Mouse (Mus musculus): ENCODE results near the gene Mef2c. TPM values are rescaled to one million over a fixed set of nuclear protein-coding genes. Genes with fewer than 3 reads are reported as not detected.

Gene Mef2c
- polyA plus RNA-seq, 1 experiment, result 36.8 TPM

DNA sequence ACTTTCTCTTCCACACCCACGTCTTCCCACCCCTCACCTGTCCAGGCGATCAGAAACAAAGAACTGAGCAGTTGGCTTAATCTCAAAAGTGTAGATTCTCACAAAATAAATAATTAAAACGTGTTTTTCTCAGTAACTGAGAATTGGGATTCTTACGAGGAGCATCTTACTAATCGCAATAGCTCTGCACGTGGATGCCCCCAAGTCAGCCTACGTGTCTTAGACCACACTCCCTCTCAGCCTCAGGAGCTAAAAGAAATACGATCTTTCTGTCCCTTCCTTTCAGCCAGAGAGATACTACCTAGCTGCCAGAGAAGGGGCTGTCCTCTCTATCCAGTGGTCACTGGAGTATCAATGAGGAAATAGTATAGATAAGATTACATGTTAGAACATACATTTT is 106.3 kb downstream of the Mef2c start:
- no peak for DNase-seq
- Histone ChIP-seq H3K4me1 (ENCODE audit: control insufficient read depth, insufficient read depth, low read length) (no peaks in the 10 kb centered on the region), H3K4me3 (replicated peaks; ENCODE audit: extremely low read depth, low read depth, low read length) (no peak overlapping the region)
- 91% methylated on average over 8 of the region's 8 CpGs for WGBS
- TF ChIP-seq POLR2A (IDR thresholded peaks at IDR 0.05; ENCODE audit: borderline replicate concordance, extremely low read depth, low read depth, low read length) (no peak), CTCF (IDR thresholded peaks at IDR 0.05; ENCODE audit: insufficient read depth, low read length) (no peak)

- no peak for DNase-seq
- no peak for TF ChIP-seq POLR2A (IDR thresholded peaks at IDR 0.05; ENCODE audit: borderline replicate concordance, extremely low read depth, low read depth, low read length)
- TF ChIP-seq CTCF (IDR thresholded peaks at IDR 0.05; ENCODE audit: insufficient read depth, low read length), result no peak
- Histone ChIP-seq H3K4me3 (replicated peaks; ENCODE audit: extremely low read depth, low read depth, low read length) (no peak overlapping the region), H3K4me1 (ENCODE audit: control insufficient read depth, insufficient read depth, low read length) (no peaks in the 10 kb centered on the region)
- 51% methylated on average over 1 of the region's 1 CpGs for WGBS
Measured at GRCm38 (mm10) chr13:83612195-83612594, 108.4 kb downstream of the Mef2c start.

DNA sequence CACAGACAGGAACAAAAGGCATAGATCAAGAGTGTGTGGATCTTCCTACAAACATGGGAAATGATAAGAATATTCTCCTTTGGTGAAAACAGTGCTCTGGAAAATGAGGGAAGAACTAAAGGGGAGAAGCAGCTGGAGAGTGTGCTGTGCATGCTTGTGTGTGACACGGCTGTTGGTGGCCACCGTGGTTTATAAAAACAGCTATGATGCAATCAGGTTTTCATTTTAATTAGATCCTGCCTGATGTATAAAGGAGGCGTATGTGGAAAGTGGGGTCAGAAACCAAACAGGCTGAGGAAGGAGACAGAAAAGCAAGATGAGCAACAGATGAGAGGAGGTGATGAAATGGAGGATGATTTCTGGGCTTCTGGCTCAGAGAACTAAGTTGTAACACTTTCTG is 112.0 kb downstream of the Mef2c start:
- DNase-seq, result no peak
- H3K4me1 ChIP-seq (ENCODE audit: control insufficient read depth, insufficient read depth, low read length), result no peaks in the 10 kb centered on the region; the same call in 1 of the 2 replicates
- no peak for TF ChIP-seq POLR2A (IDR thresholded peaks at IDR 0.05; ENCODE audit: borderline replicate concordance, extremely low read depth, low read depth, low read length)
- no peak for TF ChIP-seq CTCF (IDR thresholded peaks at IDR 0.05; ENCODE audit: insufficient read depth, low read length)
- WGBS, result 66% methylated on average over 3 of the region's 3 CpGs
- H3K4me3 ChIP-seq (replicated peaks; ENCODE audit: extremely low read depth, low read depth, low read length), result no peak overlapping the region

GRCm38 (mm10) chr13:83624651-83625050 is 120.8 kb downstream of the Mef2c start:
- 78% methylated on average over 4 of the region's 4 CpGs for WGBS
- Histone ChIP-seq H3K4me1 (ENCODE audit: control insufficient read depth, insufficient read depth, low read length) (no peaks in the 10 kb centered on the region), H3K4me3 (replicated peaks; ENCODE audit: extremely low read depth, low read depth, low read length) (no peak overlapping the region)
- DNase-seq, result no peak
- TF ChIP-seq CTCF (IDR thresholded peaks at IDR 0.05; ENCODE audit: insufficient read depth, low read length) (no peak), POLR2A (IDR thresholded peaks at IDR 0.05; ENCODE audit: borderline replicate concordance, extremely low read depth, low read depth, low read length) (no peak)

DNA sequence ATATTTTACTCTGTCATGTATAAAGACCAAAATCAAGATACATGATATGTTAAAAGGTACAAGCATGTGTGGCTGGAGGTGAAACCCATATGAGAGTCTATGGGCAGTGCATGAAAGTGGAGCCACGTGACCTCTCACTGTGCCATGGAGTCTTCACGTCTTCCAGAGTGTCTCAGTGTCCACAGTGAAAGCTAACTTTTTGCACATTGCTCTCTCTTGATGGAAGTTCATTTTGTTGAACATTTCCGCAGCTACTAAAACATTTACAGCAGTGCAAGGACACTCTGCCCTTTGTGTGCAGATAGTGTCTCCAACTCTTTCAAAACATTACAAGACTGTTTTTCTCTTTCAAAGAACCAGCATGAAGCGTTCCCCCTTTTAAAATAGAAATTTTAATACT is 123.6 kb downstream of the Mef2c start:
- DNase-seq, result no peak
- 88% methylated on average over 4 of the region's 4 CpGs for WGBS
- TF ChIP-seq POLR2A (IDR thresholded peaks at IDR 0.05; ENCODE audit: borderline replicate concordance, extremely low read depth, low read depth, low read length) (no peak), CTCF (IDR thresholded peaks at IDR 0.05; ENCODE audit: insufficient read depth, low read length) (no peak)
- Histone ChIP-seq H3K4me1 (ENCODE audit: control insufficient read depth, insufficient read depth, low read length) (no peaks in the 10 kb centered on the region), H3K4me3 (replicated peaks; ENCODE audit: extremely low read depth, low read depth, low read length) (no peak overlapping the region)

DNA sequence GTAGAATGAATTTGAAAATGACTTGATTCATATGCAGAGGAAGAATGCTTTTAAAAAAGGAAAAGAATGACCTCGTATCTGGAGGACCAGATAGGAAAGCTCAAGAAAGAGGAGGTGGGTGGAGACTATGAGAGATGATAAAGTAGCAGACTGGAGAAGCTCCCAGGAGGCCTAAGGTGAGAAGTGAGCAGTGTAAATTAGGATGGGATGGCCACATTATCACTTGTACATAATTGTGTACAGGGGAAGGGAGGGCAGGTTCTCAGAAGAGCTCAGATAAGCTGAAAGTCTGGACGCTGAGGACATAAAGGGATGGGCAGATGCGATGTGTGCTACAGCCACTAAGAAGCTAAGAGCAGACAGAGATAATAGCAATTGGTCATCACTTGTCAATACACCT is 124.3 kb downstream of the Mef2c start:
- WGBS, result 69% methylated on average over 3 of the region's 3 CpGs
- DNase-seq, result no peak
- H3K4me1 ChIP-seq (ENCODE audit: control insufficient read depth, insufficient read depth, low read length), result no peaks in the 10 kb centered on the region
- TF ChIP-seq POLR2A (IDR thresholded peaks at IDR 0.05; ENCODE audit: borderline replicate concordance, extremely low read depth, low read depth, low read length) (no peak), CTCF (IDR thresholded peaks at IDR 0.05; ENCODE audit: insufficient read depth, low read length) (no peak)
- H3K4me3 ChIP-seq (replicated peaks; ENCODE audit: extremely low read depth, low read depth, low read length), result no peak overlapping the region

GRCm38 (mm10) chr13:83633155-83633554 is 129.3 kb downstream of the Mef2c start:
- no peak overlapping the region for H3K4me3 ChIP-seq (replicated peaks; ENCODE audit: extremely low read depth, low read depth, low read length)
- no peak for DNase-seq
- no peaks in the 10 kb centered on the region for H3K4me1 ChIP-seq (ENCODE audit: control insufficient read depth, insufficient read depth, low read length)
- 78% methylated on average over 5 of the region's 5 CpGs for WGBS
- TF ChIP-seq CTCF (IDR thresholded peaks at IDR 0.05; ENCODE audit: insufficient read depth, low read length), result no peak
- TF ChIP-seq POLR2A (IDR thresholded peaks at IDR 0.05; ENCODE audit: borderline replicate concordance, extremely low read depth, low read depth, low read length), result no peak

- no peak for TF ChIP-seq CTCF (IDR thresholded peaks at IDR 0.05; ENCODE audit: insufficient read depth, low read length)
- TF ChIP-seq POLR2A (IDR thresholded peaks at IDR 0.05; ENCODE audit: borderline replicate concordance, extremely low read depth, low read depth, low read length), result no peak
- WGBS, result 80% methylated on average over 7 of the region's 7 CpGs
- Histone ChIP-seq H3K4me3 (replicated peaks; ENCODE audit: extremely low read depth, low read depth, low read length) (no peak overlapping the region), H3K4me1 (ENCODE audit: control insufficient read depth, insufficient read depth, low read length) (no peaks in the 10 kb centered on the region)
- DNase-seq, result no peak
Measured at GRCm38 (mm10) chr13:83635218-83635617, 131.4 kb downstream of the Mef2c start.

GRCm38 (mm10) chr13:83637666-83638065 is 133.8 kb downstream of the Mef2c start:
- no peak for DNase-seq
- Histone ChIP-seq H3K4me3 (replicated peaks; ENCODE audit: extremely low read depth, low read depth, low read length) (no peak overlapping the region), H3K4me1 (ENCODE audit: control insufficient read depth, insufficient read depth, low read length) (no peaks in the 10 kb centered on the region)
- TF ChIP-seq CTCF (IDR thresholded peaks at IDR 0.05; ENCODE audit: insufficient read depth, low read length) (no peak), POLR2A (IDR thresholded peaks at IDR 0.05; ENCODE audit: borderline replicate concordance, extremely low read depth, low read depth, low read length) (no peak)
- over 99% methylated on average over 3 of the region's 3 CpGs for WGBS

GRCm38 (mm10) chr13:83638735-83639134 is 134.9 kb downstream of the Mef2c start:
- no peak for TF ChIP-seq POLR2A (IDR thresholded peaks at IDR 0.05; ENCODE audit: borderline replicate concordance, extremely low read depth, low read depth, low read length)
- TF ChIP-seq CTCF (IDR thresholded peaks at IDR 0.05; ENCODE audit: insufficient read depth, low read length), result no peak
- Histone ChIP-seq H3K4me3 (replicated peaks; ENCODE audit: extremely low read depth, low read depth, low read length) (no peak overlapping the region), H3K4me1 (ENCODE audit: control insufficient read depth, insufficient read depth, low read length) (no peaks in the 10 kb centered on the region)
- no peak for DNase-seq
- 86% methylated on average over 3 of the region's 3 CpGs for WGBS
